ENCODE assay signal across 9 mouse cellular contexts in genomic region chr4:33706785-33707184, GRCm38 (mm10).
DNase-seq lines count a peak whose midpoint lies in the region; ATAC-seq and TF ChIP-seq lines count a peak whose summit lies in the region.
"Had no signal": no experiment of that assay in that cellular context is flagged by ENCODE, and none has a peak within 500 bp of the region (broad histone marks: within the 10 kb centered on the region; RNA-seq: fewer than 3 reads in every experiment).

No protein-coding gene starts in this region.

- H3K27me3 ChIP-seq in hindbrain, embryonic 10.5 days (ENCODE audit: insufficient read depth, poor library complexity, severe bottlenecking) = no peaks in the 10 kb centered on the region
- H3K27me3 ChIP-seq in hindbrain, embryonic 16.5 days (replicated peaks; ENCODE audit: control insufficient read depth, insufficient read depth, low read length) = no peaks in the 10 kb centered on the region
- no peaks in the 10 kb centered on the region for H3K27me3 ChIP-seq in testis, adult 2 months (ENCODE audit: control insufficient read depth, insufficient read depth, low read length)
- H3K27me3 ChIP-seq in neural tube, embryonic 15.5 days (replicated peaks) = no peaks in the 10 kb centered on the region
- H3K27me3 ChIP-seq: limb, embryonic 15.5 days; midbrain, embryonic 13.5 days had no signal

- 56% methylated on average over 10 of the region's 10 CpGs for WGBS in hindbrain, embryonic 10.5 days
- 57% methylated on average over 10 of the region's 10 CpGs for WGBS in hindbrain, embryonic 16.5 days
- WGBS in neural tube, embryonic 15.5 days = 66% methylated on average over 10 of the region's 10 CpGs

- no peaks in the 10 kb centered on the region for H3K4me1 ChIP-seq in hindbrain, embryonic 10.5 days (replicated peaks)
- H3K4me1 ChIP-seq in hindbrain, embryonic 16.5 days (ENCODE audit: control insufficient read depth, insufficient read depth, low read depth, low read length) = no peaks in the 10 kb centered on the region
- H3K4me1 ChIP-seq in testis, adult 2 months (ENCODE audit: control insufficient read depth, insufficient read depth, low read length) = peaks cover 3% of the 10 kb centered on the region; the same call in 1 of the 2 replicates
- H3K4me1 ChIP-seq in neural tube, embryonic 15.5 days = 0 out of 2 replicates have a peak, but pooled peaks cover 4% of the 10 kb centered on the region
- H3K4me1 ChIP-seq: midbrain, embryonic 13.5 days had no signal

- peaks cover 14% of the 10 kb centered on the region for H3K9me3 ChIP-seq in hindbrain, embryonic 10.5 days
- H3K9me3 ChIP-seq in hindbrain, embryonic 16.5 days (ENCODE audit: control insufficient read depth, low read length) = peaks cover 2% of the 10 kb centered on the region
- H3K9me3 ChIP-seq in neural tube, embryonic 15.5 days (replicated peaks) = no peaks in the 10 kb centered on the region
- H3K9me3 ChIP-seq: limb, embryonic 15.5 days had no signal

- ATAC-seq in hindbrain, embryonic 16.5 days = no peak
- ATAC-seq in neural tube, embryonic 15.5 days (ENCODE audit: low FRiP score) = no peak
- ATAC-seq: midbrain, embryonic 13.5 days had no signal

- no peaks in the 10 kb centered on the region for H3K36me3 ChIP-seq in hindbrain, embryonic 10.5 days
- no peaks in the 10 kb centered on the region for H3K36me3 ChIP-seq in hindbrain, embryonic 16.5 days (ENCODE audit: control insufficient read depth, insufficient read depth, low read length)
- H3K36me3 ChIP-seq in testis, adult 2 months (ENCODE audit: control insufficient read depth, insufficient read depth, low read length) = no peaks in the 10 kb centered on the region
- H3K36me3 ChIP-seq in neural tube, embryonic 15.5 days = no peaks in the 10 kb centered on the region
- H3K36me3 ChIP-seq: limb, embryonic 15.5 days; midbrain, embryonic 13.5 days had no signal

- no peak overlapping the region for H3K27ac ChIP-seq in hindbrain, embryonic 10.5 days
- no peak overlapping the region for H3K27ac ChIP-seq in hindbrain, embryonic 16.5 days (ENCODE audit: low read depth, low read length)
- no peak overlapping the region for H3K27ac ChIP-seq in testis, adult 2 months (ENCODE audit: control insufficient read depth, insufficient read depth, low read depth, low read length)
- no peak overlapping the region for H3K27ac ChIP-seq in neural tube, embryonic 15.5 days (replicated peaks)
- H3K27ac ChIP-seq: limb, embryonic 15.5 days; midbrain, embryonic 13.5 days had no signal

- no peak overlapping the region for H3K4me2 ChIP-seq in hindbrain, embryonic 16.5 days (ENCODE audit: low read length)
- no peak overlapping the region for H3K4me2 ChIP-seq in neural tube, embryonic 15.5 days
- H3K4me2 ChIP-seq: limb, embryonic 15.5 days; midbrain, embryonic 13.5 days had no signal

- peak; percentile 12 for DNase-seq in hindbrain, embryonic 10.5 days (ENCODE audit: low spot score)
- DNase-seq in testis, postnatal 14 days (ENCODE audit: low spot score) = no peak
- peak; percentile 10 for DNase-seq in embryo, embryonic 10.5 days (ENCODE audit: low spot score)
- DNase-seq in heart, adult 11 months = no peak

- no peak overlapping the region for H3K4me3 ChIP-seq in hindbrain, embryonic 10.5 days
- H3K4me3 ChIP-seq in hindbrain, embryonic 16.5 days (ENCODE audit: low read length) = no peak overlapping the region
- H3K4me3 ChIP-seq in testis, adult 2 months (ENCODE audit: control insufficient read depth, low read depth, low read length) = no peak overlapping the region
- no peak overlapping the region for H3K4me3 ChIP-seq in neural tube, embryonic 15.5 days (replicated peaks)
- H3K4me3 ChIP-seq: limb, embryonic 15.5 days; midbrain, embryonic 13.5 days had no signal

- TF ChIP-seq POLR2A in testis, adult 2 months (IDR thresholded peaks at IDR 0.05; ENCODE audit: control insufficient read depth, low read depth, low read length) = no peak

- TF ChIP-seq CTCF in testis, adult 2 months (IDR thresholded peaks at IDR 0.05; ENCODE audit: control insufficient read depth, insufficient read depth, insufficient replicate concordance, low read depth, low read length) = peak; percentile 82; the same call in 1 of the 2 replicates

- H3K9ac ChIP-seq in hindbrain, embryonic 16.5 days (ENCODE audit: low read depth, low read length) = no peak overlapping the region
- H3K9ac ChIP-seq in neural tube, embryonic 15.5 days (replicated peaks) = no peak overlapping the region
- H3K9ac ChIP-seq: limb, embryonic 15.5 days; midbrain, embryonic 13.5 days had no signal

Comparison
In these comparisons a context has a peak if more than half of its experiments do, and no peak if none do; other contexts are left out.
1. DNase-seq: peak in hindbrain, embryonic 10.5 days (single experiment) and embryo, embryonic 10.5 days (single experiment); none in testis, postnatal 14 days (single experiment) and heart, adult 11 months (single experiment).